Mouse (Mus musculus) megakaryocyte progenitor cell, adult 5-6 weeks (primary cell): ENCODE measurements around the gene Cphx3. TPM values are rescaled to one million over a fixed set of nuclear protein-coding genes. Genes with fewer than 3 reads are reported as not detected.
"Not testable (repeated sequence)": the region's sequence is repeated elsewhere in the genome, so short reads cannot be mapped to it uniquely, and the experiment has no call there.

Experiments used
- ATAC-seq: replicated peaks from 2 replicates; pipeline ENCODE4 v1.8.0; 2016; ENCODE audit warnings: mild to moderate bottlenecking, moderate TSS enrichment, inconsistent platforms; ENCODE audit not compliant: poor library complexity
- total RNA-seq, 2 experiments: library from RNA; stranded (forward) in 1 of 2; stranded (reverse) in 1 of 2; fragments of 157-497, 149-512 nt in 1 of 2; fragments of 200-1000 nt in 1 of 2; gene quantifications; 2 replicates each; pipeline versions ENCODE4 v1.2.3 to v1.2.4; 2015 to 2017

Cphx3 gene
- total RNA-seq, 2 experiments from 2014 or later: not detected

GRCm38 (mm10) chr14:26173955-26174354 lies 91.9 kb downstream of the Cphx3 start:
- ATAC-seq: not testable (repeated sequence)

- ATAC-seq: not testable (repeated sequence)
These were observed 92.9 kb downstream of the Cphx3 start for GRCm38 (mm10) chr14:26175028-26175427.

- ATAC-seq: not testable (repeated sequence)
These were observed 99.6 kb downstream of the Cphx3 start for GRCm38 (mm10) chr14:26181660-26182059.

- ATAC-seq: not testable (repeated sequence)
These were observed 100.3 kb downstream of the Cphx3 start, which contains the start of gene Plac9b for GRCm38 (mm10) chr14:26182380-26182779. TSS of gene Plac9b (minus strand) at chr14:26182480.

GRCm38 (mm10) chr14:26186638-26187037 lies 104.5 kb downstream of the Cphx3 start:
- peak; percentile 69 for ATAC-seq

- not testable (repeated sequence) for ATAC-seq
These were observed 106.3 kb downstream of the Cphx3 start for GRCm38 (mm10) chr14:26188361-26188760.

- not testable (repeated sequence) for ATAC-seq
These were observed 115.8 kb downstream of the Cphx3 start for GRCm38 (mm10) chr14:26197851-26198250.

- peak; percentile 82 for ATAC-seq
These were observed 124.3 kb downstream of the Cphx3 start for GRCm38 (mm10) chr14:26206197-26206925.

- peak; percentile 94 for ATAC-seq
These were observed 124.8 kb downstream of the Cphx3 start, which contains the start of gene Tmem254b for GRCm38 (mm10) chr14:26206926-26207247. TSS of gene Tmem254b (minus strand) at chr14:26207041.

GRCm38 (mm10) chr14:26216233-26217000 lies 134.3 kb downstream of the Cphx3 start:
- not testable (repeated sequence) for ATAC-seq

- not testable (repeated sequence) for ATAC-seq
These were observed 155.1 kb downstream of the Cphx3 start for GRCm38 (mm10) chr14:26237183-26237582.

- ATAC-seq: not testable (repeated sequence)
These were observed 175.9 kb downstream of the Cphx3 start, which contains the start of gene Duxbl3 for GRCm38 (mm10) chr14:26257756-26258617. TSS of gene Duxbl3 (plus strand) at chr14:26257962.

- not testable (repeated sequence) for ATAC-seq
These were observed 176.6 kb downstream of the Cphx3 start for GRCm38 (mm10) chr14:26258729-26259128.

Other genes starting within 250 kb of the Cphx3 start
- gene Anxa11, start 240.1 kb upstream of the Cphx3 start, total RNA-seq (2015): 36.5 and 37.1 TPM in 2 replicates
- 7.3 and 8.1 TPM in 2 replicates for gene Anxa11, start 240.1 kb upstream of the Cphx3 start, total RNA-seq (2017)
- not detected in 2 replicates for gene Plac9a, start 179.2 kb upstream of the Cphx3 start, total RNA-seq (2015)
- not detected in 2 replicates for gene Plac9a, start 179.2 kb upstream of the Cphx3 start, total RNA-seq (2017)
- 12.2 and 18.6 TPM in 2 replicates for gene Tmem254a, start 154.6 kb upstream of the Cphx3 start, total RNA-seq (2015)
- gene Tmem254a, start 154.6 kb upstream of the Cphx3 start, total RNA-seq (2017): 1.0 and 1.2 TPM in 2 replicates
- gene Cphx1, start 144.0 kb upstream of the Cphx3 start, total RNA-seq (2015): not detected in 2 replicates
- gene Cphx1, start 144.0 kb upstream of the Cphx3 start, total RNA-seq (2017): not detected in 2 replicates
- not detected in 2 replicates for gene Duxbl1, start 103.7 kb upstream of the Cphx3 start, total RNA-seq (2015)
- gene Duxbl1, start 103.7 kb upstream of the Cphx3 start, total RNA-seq (2017): not detected in 2 replicates
- gene Gm9780, start 39.6 kb upstream of the Cphx3 start, total RNA-seq (2015): not detected in 2 replicates
- not detected in 2 replicates for gene Gm9780, start 39.6 kb upstream of the Cphx3 start, total RNA-seq (2017)
- gene Tmem254c, start 14.9 kb upstream of the Cphx3 start, total RNA-seq (2015): 44.1 and 46.7 TPM in 2 replicates
- gene Tmem254c, start 14.9 kb upstream of the Cphx3 start, total RNA-seq (2017): 22.2 and 38.6 TPM in 2 replicates
- not detected in 2 replicates for gene Cphx2, start 781 bp upstream of the Cphx3 start, total RNA-seq (2015)
- gene Cphx2, start 781 bp upstream of the Cphx3 start, total RNA-seq (2017): not detected in 2 replicates
- gene Duxbl2, start 36.1 kb downstream of the Cphx3 start, total RNA-seq (2015): not detected in 2 replicates
- not detected in 2 replicates for gene Duxbl2, start 36.1 kb downstream of the Cphx3 start, total RNA-seq (2017)
- gene Plac9b, start 100.2 kb downstream of the Cphx3 start, total RNA-seq (2015): not detected in 2 replicates
- gene Plac9b, start 100.2 kb downstream of the Cphx3 start, total RNA-seq (2017): not detected in 2 replicates
- 29.8 TPM in 1 of 2 replicates, not detected in the other for gene Tmem254b, start 124.7 kb downstream of the Cphx3 start, total RNA-seq (2015)
- gene Tmem254b, start 124.7 kb downstream of the Cphx3 start, total RNA-seq (2017): 2.8 and 10.7 TPM in 2 replicates
- not detected in 2 replicates for gene Duxbl3, start 175.7 kb downstream of the Cphx3 start, total RNA-seq (2015)
- gene Duxbl3, start 175.7 kb downstream of the Cphx3 start, total RNA-seq (2017): not detected in 2 replicates